24 mouse cellular contexts compared by ENCODE assay signal in genomic region chr10:15013919-15014318, GRCm38 (mm10).
"Had no signal": no experiment of that assay in that cellular context is flagged by ENCODE, and none has a peak within 500 bp of the region (broad histone marks: within the 10 kb centered on the region; RNA-seq: fewer than 3 reads in every experiment).

No protein-coding gene starts in this region.

- DNase-seq: forebrain, postnatal 0 days; gastrocnemius, postnatal 14 days; gastrocnemius, postnatal 36 days; heart, adult 11 months; heart, adult 2 months; heart, postnatal 14 days; heart, postnatal 36 days; kidney, adult 18-20 months; kidney, adult 8-10 months; kidney, postnatal 10 days; kidney, postnatal 25 days; kidney, postnatal 4 days had no signal

- H3K27me3 ChIP-seq: heart, embryonic 13.5 days; heart, embryonic 15.5 days; hindbrain, embryonic 13.5 days; hindbrain, embryonic 15.5 days; intestine, embryonic 15.5 days; limb, embryonic 12.5 days had no signal

- H3K9ac ChIP-seq: forebrain, postnatal 0 days; heart, embryonic 13.5 days; heart, embryonic 15.5 days; hindbrain, embryonic 13.5 days; hindbrain, embryonic 15.5 days; intestine, embryonic 15.5 days; limb, embryonic 12.5 days had no signal

- H3K36me3 ChIP-seq: heart, embryonic 13.5 days; heart, embryonic 15.5 days; hindbrain, embryonic 13.5 days; hindbrain, embryonic 15.5 days; intestine, embryonic 15.5 days; limb, embryonic 10.5 days; limb, embryonic 12.5 days had no signal

- ATAC-seq: forebrain, postnatal 0 days; inflammation-experienced regulatory T-cells, adult 6 months; intestine, embryonic 15.5 days; intestine, postnatal 0 days had no signal

- H3K4me2 ChIP-seq: heart, embryonic 11.5 days; heart, embryonic 13.5 days; heart, embryonic 15.5 days; hindbrain, embryonic 13.5 days; hindbrain, embryonic 15.5 days; intestine, embryonic 15.5 days; limb, embryonic 12.5 days had no signal

- H3K9me3 ChIP-seq: heart, embryonic 13.5 days; heart, embryonic 15.5 days; hindbrain, embryonic 13.5 days; hindbrain, embryonic 15.5 days; intestine, embryonic 15.5 days; limb, embryonic 10.5 days; limb, embryonic 12.5 days had no signal

- H3K4me1 ChIP-seq: heart, embryonic 13.5 days; heart, embryonic 15.5 days; hindbrain, embryonic 13.5 days; hindbrain, embryonic 15.5 days; intestine, embryonic 15.5 days; limb, embryonic 10.5 days; limb, embryonic 12.5 days had no signal

- H3K4me3 ChIP-seq: heart, adult 2 months; heart, embryonic 13.5 days; heart, embryonic 15.5 days; hindbrain, embryonic 13.5 days; hindbrain, embryonic 15.5 days; intestine, embryonic 15.5 days; layer of hippocampus, adult 2 months; left cerebral cortex, adult 2 months; limb, embryonic 10.5 days; limb, embryonic 12.5 days had no signal

- H3K27ac ChIP-seq: heart, adult 2 months; heart, embryonic 13.5 days; heart, embryonic 15.5 days; hindbrain, embryonic 13.5 days; hindbrain, embryonic 15.5 days; intestine, embryonic 15.5 days; layer of hippocampus, adult 2 months; left cerebral cortex, adult 2 months; limb, embryonic 10.5 days; limb, embryonic 12.5 days had no signal
